Mouse (Mus musculus) left cerebral cortex, adult 8-10 months (tissue): ENCODE results near the gene Tcf3. TPM values are rescaled to one million over a fixed set of nuclear protein-coding genes. Genes with fewer than 3 reads are reported as not detected.

Experiments used
- microRNA-seq, 2 experiments: library from miRNA; unstranded; fragments of <30 nt; microRNA quantifications; one replicate each; pipeline ENCODE4 v1.2.0; 2022
- total RNA-seq, 4 experiments: library from RNA; stranded (reverse); gene quantifications; 2 replicates each; pipeline ENCODE4 v1.2.4; 2022

The Tcf3 gene
- total RNA-seq, 4 experiments from 2014 or later = 27.7 to 32.6 (median 31.4) TPM

Small RNA genes within 50 kb of the gene (microRNA-seq; reads per million reads assigned to microRNA genes)
- 0 reads per million in 2 experiments for gene Gm22721

Other genes starting within 250 kb of the Tcf3 start
- gene Mum1, start 207.2 kb downstream of the Tcf3 start, total RNA-seq = 10 to 100 TPM; 41.9 to 51.7 (median 44.1) TPM
- gene Ndufs7, start 184.5 kb downstream of the Tcf3 start, total RNA-seq = 100 to 1,000 TPM; 214 to 225 (median 218) TPM
- gene Gamt, start 172.6 kb downstream of the Tcf3 start, total RNA-seq = 10 to 100 TPM; 28.8 to 33.6 (median 31.1) TPM
- gene Dazap1, start 172.2 kb downstream of the Tcf3 start, total RNA-seq = 10 to 100 TPM; 76.4 to 90.1 (median 83.5) TPM
- 1,000 to 10,000 TPM in 1 of 4 experiments, 100 to 1,000 TPM in 3; 922 to 1,007 (median 961) TPM for gene Rps15, start 141.2 kb downstream of the Tcf3 start, total RNA-seq
- gene Apc2, start 137.7 kb downstream of the Tcf3 start, total RNA-seq = 100 to 1,000 TPM; 107 to 125 (median 116) TPM
- 10 to 100 TPM; 25.7 to 29.0 (median 27.3) TPM for gene 2310011J03Rik, start 113.1 kb downstream of the Tcf3 start, total RNA-seq
- gene Pcsk4, start 104.1 kb downstream of the Tcf3 start, total RNA-seq = 10 to 100 TPM in 1 of 4 experiments, 1 to 10 TPM in 3; 6.7 to 10.2 (median 8.3) TPM
- gene Reep6, start 103.7 kb downstream of the Tcf3 start, total RNA-seq = 10 to 100 TPM; 12.0 to 14.8 (median 13.6) TPM
- 10 to 100 TPM; 10.7 to 12.1 (median 11.5) TPM for gene Adamtsl5, start 85.2 kb downstream of the Tcf3 start, total RNA-seq
- gene Plk5, start 77.2 kb downstream of the Tcf3 start, total RNA-seq = 10 to 100 TPM; 27.8 to 29.4 (median 28.7) TPM
- 10 to 100 TPM; 18.9 to 20.3 (median 19.6) TPM for gene Mex3d, start 46.0 kb downstream of the Tcf3 start, total RNA-seq
- 100 to 1,000 TPM; 146 to 152 (median 149) TPM for gene Mbd3, start 34.1 kb downstream of the Tcf3 start, total RNA-seq
- gene Uqcr11, start 26.8 kb downstream of the Tcf3 start, total RNA-seq = 100 to 1,000 TPM; 332 to 408 (median 366) TPM
- not detected for gene Onecut3, start 61.2 kb upstream of the Tcf3 start, total RNA-seq
- gene Atp8b3, start 105.5 kb upstream of the Tcf3 start, total RNA-seq = under 1 TPM in 3 of 4 experiments, not detected in 1; 0.08 to 0.21 (median 0.18) TPM
- gene Rexo1, start 127.9 kb upstream of the Tcf3 start, total RNA-seq = 10 to 100 TPM; 40.7 to 46.6 (median 44.7) TPM
- gene Klf16, start 143.7 kb upstream of the Tcf3 start, total RNA-seq = 10 to 100 TPM; 53.0 to 65.9 (median 61.2) TPM
- gene Abhd17a, start 156.7 kb upstream of the Tcf3 start, total RNA-seq = 100 to 1,000 TPM; 157 to 168 (median 166) TPM
- gene Scamp4, start 169.2 kb upstream of the Tcf3 start, total RNA-seq = 10 to 100 TPM; 38.8 to 46.5 (median 43.1) TPM
- 1 to 10 TPM in 3 of 4 experiments, not detected in 1; 1.3 to 4.1 (median 3.4) TPM for gene Adat3, start 169.2 kb upstream of the Tcf3 start, total RNA-seq
- 1 to 10 TPM; 1.8 to 4.2 (median 3.3) TPM for gene Gm49322, start 172.4 kb upstream of the Tcf3 start, total RNA-seq
- 100 to 1,000 TPM; 214 to 250 (median 240) TPM for gene Csnk1g2, start 189.2 kb upstream of the Tcf3 start, total RNA-seq
- 10 to 100 TPM; 88.6 to 97.6 (median 94.5) TPM for gene Btbd2, start 223.4 kb upstream of the Tcf3 start, total RNA-seq
- 10 to 100 TPM; 36.0 to 47.0 (median 40.9) TPM for gene Mknk2, start 244.5 kb upstream of the Tcf3 start, total RNA-seq